Mouse (Mus musculus): ENCODE measurements around the gene Lrrn3.

DNA sequence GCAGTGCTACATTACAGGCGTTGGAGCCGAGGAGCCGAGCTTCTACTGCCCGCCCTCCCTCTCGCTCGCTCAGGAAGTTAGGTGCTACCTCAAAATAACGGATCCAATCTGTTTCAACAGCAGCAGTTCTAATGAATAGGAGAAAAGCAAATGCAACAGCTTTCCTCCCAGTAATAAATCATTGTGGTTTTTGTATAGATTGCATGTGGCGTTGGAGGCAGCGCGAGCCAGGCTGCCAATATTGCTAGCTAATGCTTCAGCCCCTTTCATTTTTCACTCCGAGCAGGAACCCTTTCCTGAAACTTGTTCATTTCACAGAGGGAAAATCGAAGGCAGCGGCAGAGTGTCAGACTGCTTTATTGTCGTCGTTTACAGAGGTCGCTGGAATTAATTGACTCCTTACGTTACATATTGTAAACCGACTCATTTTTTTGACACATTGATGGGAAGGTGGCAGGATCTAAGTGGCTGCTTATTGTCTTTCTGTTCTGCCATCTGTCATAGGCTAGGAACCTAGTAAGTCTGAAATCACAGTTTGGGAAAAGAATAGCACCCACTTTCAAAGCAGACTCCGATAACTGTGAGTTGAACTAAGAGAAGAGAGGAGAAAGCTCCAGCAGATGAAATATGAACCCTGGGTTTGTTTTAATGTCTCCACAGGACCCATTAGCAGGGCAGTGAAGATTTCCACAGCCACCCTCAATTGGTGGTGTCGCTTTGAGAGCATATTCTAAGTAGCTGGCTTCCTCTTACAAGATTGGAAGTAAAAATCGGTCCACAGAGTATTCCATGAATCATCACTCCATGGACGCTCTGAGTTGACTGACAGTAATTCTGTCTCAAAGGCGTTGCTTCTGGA, 2.4 kb downstream of the Lrrn3 start:
- no peak for TF ChIP-seq CTCF (IDR thresholded peaks at IDR 0.05; ENCODE audit: low read depth, low read length)
- TF ChIP-seq POLR2A (IDR thresholded peaks at IDR 0.05; ENCODE audit: insufficient read depth, low read length) = no peak

Measured in ES-Bruce4 (cell line).